Mouse (Mus musculus): ENCODE results near the gene Cabin1.

- TF ChIP-seq TBP (IDR thresholded peaks at IDR 0.05; ENCODE audit: low read depth, low read length) (peak; percentile 66), CTCF (IDR thresholded peaks at IDR 0.05 in 2 of 3, conservative IDR thresholded peaks at IDR 0.05 in 1 of 3; ENCODE audit: control insufficient read depth in 1 of 3, insufficient read depth in 1 of 3, low read depth in 2 of 3, low read length in 3 of 3, poor library complexity in 1 of 3, severe bottlenecking in 1 of 3) (peak; percentile 23 to 78 (median 67); a peak in 5 of 6 replicates), MEF2A (IDR thresholded peaks at IDR 0.05; ENCODE audit: extremely low read depth, insufficient replicate concordance, low read depth, low read length, poor library complexity, severe bottlenecking) (no peak), CHD1 (IDR thresholded peaks at IDR 0.05; ENCODE audit: low read depth, low read length) (0 out of 2 replicates have a peak, but pooled peaks have one; percentile 30), POLR2A (IDR thresholded peaks at IDR 0.05; ENCODE audit: control insufficient read depth in 1 of 2, insufficient read depth in 1 of 2, low read depth in 1 of 2, low read length in 2 of 2, poor library complexity in 1 of 2) (peak; percentile 74 to 89), NELFE (IDR thresholded peaks at IDR 0.05; ENCODE audit: low read depth, low read length) (peak; percentile 75), NRF1 (IDR thresholded peaks at IDR 0.05; ENCODE audit: insufficient read depth, low read depth, low read length, poor library complexity, severe bottlenecking) (no peak)
These were observed 8.9 kb upstream of the Cabin1 start, which contains the start of gene Ddt for GRCm38 (mm10) chr10:75772795-75773664.
